Mouse (Mus musculus) limb, embryonic 14.5 days (tissue): ENCODE data around the gene BC029722. TPM values are rescaled to one million over a fixed set of nuclear protein-coding genes. Genes with fewer than 3 reads are reported as not detected.
A peak's percentile ranks its signal among the peaks of the same experiment; 100 is the strongest.

Experiments used
- ATAC-seq: fragments of 200-750 bp; cut with Nextera tagmentation; 2 replicates; pipeline ENCODE4 v1.8.0; 2017; ENCODE audit warnings: low read depth, moderate number of reproducible peaks, moderate TSS enrichment; ENCODE audit not compliant: low FRiP score
- DNase-seq: peaks from one replicate; pipeline ENCODE4 v3.0.0-alpha.2; 2015; ENCODE audit warnings: low spot score
- H3K27ac ChIP-seq: fragments of 300-500 bp; sonication (generic); replicated peaks from 2 replicates; pipeline ENCODE4 v1.5.1; 2014; ENCODE audit warnings: low read depth, mild to moderate bottlenecking, low read length, moderate library complexity, mixed read lengths
- H3K27me3 ChIP-seq: fragments of 300-500 bp; sonication (generic); 2 replicates; pipeline ENCODE4 v1.6.1; 2014; ENCODE audit warnings: low read length, mixed read lengths; ENCODE audit not compliant: control insufficient read depth, insufficient read depth
- H3K36me3 ChIP-seq: fragments of 300-500 bp; sonication (generic); 2 replicates; pipeline ENCODE4 v1.6.1; 2014; ENCODE audit warnings: mild to moderate bottlenecking, low read length, moderate library complexity, mixed read lengths; ENCODE audit not compliant: control insufficient read depth, insufficient read depth
- H3K4me1 ChIP-seq: fragments of 300-500 bp; sonication (generic); 2 replicates; pipeline ENCODE4 v1.6.1; 2014; ENCODE audit warnings: antibody characterized with exemption, low read length, mixed read lengths; ENCODE audit not compliant: control insufficient read depth, insufficient read depth
- H3K4me2 ChIP-seq: fragments of 300-500 bp; sonication (generic); replicated peaks from 2 replicates; pipeline ENCODE4 v1.6.1; 2014; ENCODE audit warnings: low read depth, mild to moderate bottlenecking, low read length, moderate library complexity; ENCODE audit not compliant: severe bottlenecking
- H3K4me3 ChIP-seq: fragments of 300-500 bp; sonication (generic); replicated peaks from 2 replicates; pipeline ENCODE4 v1.5.1; 2014; ENCODE audit warnings: low read length
- H3K9ac ChIP-seq: fragments of 300-500 bp; sonication (generic); 2 replicates; pipeline ENCODE4 v1.6.1; 2014; ENCODE audit warnings: mild to moderate bottlenecking, low read depth, low read length, moderate library complexity; ENCODE audit not compliant: severe bottlenecking
- H3K9me3 ChIP-seq: fragments of 300-500 bp; sonication (generic); 2 replicates; pipeline ENCODE4 v1.6.1; 2016; ENCODE audit warnings: low read length; ENCODE audit not compliant: control insufficient read depth
- POLR2A ChIP-seq: fragments of 200-500 bp; IDR thresholded peaks from 2 replicates; pipeline ENCODE4 v1.8.0; 2012; ENCODE audit warnings: inconsistent platforms, mild to moderate bottlenecking, moderate library complexity, borderline replicate concordance; ENCODE audit not compliant: insufficient read depth, insufficient read length; ENCODE audit errors: extremely low read depth
- whole genome bisulfite sequencing: fragments of 180-500 bp; shearing (Covaris S2); extraction: QIAGEN DNeasy Blood & Tissue Kit; methylation state at CpG from one replicate; pipeline ENCODE4 v1.1.7; 2014; 5-methylcytosine and 5-hydroxymethylcytosine counted together
- polyA plus RNA-seq, 2 experiments: library from polyadenylated mRNA; depleted of rRNA in 1 of 2; stranded (reverse) in 1 of 2; unstranded in 1 of 2; fragments of >200 nt; fragmentation: Nextera tagmentation in 1 of 2; extraction: Ambion mirVana in 1 of 2; gene quantifications; 2 replicates each; pipeline versions ENCODE4 v1.2.1 to v1.2.3; 2012 to 2014

The BC029722 gene
- polyA plus RNA-seq, 2 experiments = 14.1 to 20.6 TPM

DNA sequence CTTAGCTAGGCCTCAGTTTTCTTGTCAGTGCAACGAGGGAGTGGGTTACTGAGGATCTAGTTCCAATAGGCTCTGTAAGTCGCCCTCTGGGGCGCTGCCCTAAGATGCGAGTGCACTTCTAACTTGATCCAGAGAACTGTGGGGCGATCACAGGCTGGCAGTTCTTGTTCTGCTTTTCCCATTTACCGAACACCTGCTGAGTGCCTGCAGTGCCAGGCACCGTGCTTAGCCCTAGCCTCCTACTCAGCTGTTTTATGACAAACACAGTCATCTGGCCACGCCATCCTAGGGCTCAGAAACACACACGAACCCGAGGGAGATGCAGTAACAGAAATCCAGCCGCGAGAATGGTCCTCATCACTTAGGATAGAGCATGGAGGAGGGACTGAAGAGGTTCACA lies 26.3 kb downstream of the BC029722 start:
- WGBS = 25% methylated on average over 12 of the region's 12 CpGs
- H3K9ac ChIP-seq = peak overlapping the region; percentile 21; the same call in 1 of the 2 replicates
- H3K9me3 ChIP-seq = no peaks in the 10 kb centered on the region
- H3K4me2 ChIP-seq = peak overlapping the region; percentile 10; the same call in 1 of the 2 replicates
- no peaks in the 10 kb centered on the region for H3K36me3 ChIP-seq
- no peak for TF ChIP-seq POLR2A
- no peak for DNase-seq
- no peak overlapping the region for H3K4me3 ChIP-seq
- no peak for ATAC-seq
- H3K27me3 ChIP-seq = no peaks in the 10 kb centered on the region
- no peaks in the 10 kb centered on the region for H3K4me1 ChIP-seq
- no peak overlapping the region for H3K27ac ChIP-seq

DNA sequence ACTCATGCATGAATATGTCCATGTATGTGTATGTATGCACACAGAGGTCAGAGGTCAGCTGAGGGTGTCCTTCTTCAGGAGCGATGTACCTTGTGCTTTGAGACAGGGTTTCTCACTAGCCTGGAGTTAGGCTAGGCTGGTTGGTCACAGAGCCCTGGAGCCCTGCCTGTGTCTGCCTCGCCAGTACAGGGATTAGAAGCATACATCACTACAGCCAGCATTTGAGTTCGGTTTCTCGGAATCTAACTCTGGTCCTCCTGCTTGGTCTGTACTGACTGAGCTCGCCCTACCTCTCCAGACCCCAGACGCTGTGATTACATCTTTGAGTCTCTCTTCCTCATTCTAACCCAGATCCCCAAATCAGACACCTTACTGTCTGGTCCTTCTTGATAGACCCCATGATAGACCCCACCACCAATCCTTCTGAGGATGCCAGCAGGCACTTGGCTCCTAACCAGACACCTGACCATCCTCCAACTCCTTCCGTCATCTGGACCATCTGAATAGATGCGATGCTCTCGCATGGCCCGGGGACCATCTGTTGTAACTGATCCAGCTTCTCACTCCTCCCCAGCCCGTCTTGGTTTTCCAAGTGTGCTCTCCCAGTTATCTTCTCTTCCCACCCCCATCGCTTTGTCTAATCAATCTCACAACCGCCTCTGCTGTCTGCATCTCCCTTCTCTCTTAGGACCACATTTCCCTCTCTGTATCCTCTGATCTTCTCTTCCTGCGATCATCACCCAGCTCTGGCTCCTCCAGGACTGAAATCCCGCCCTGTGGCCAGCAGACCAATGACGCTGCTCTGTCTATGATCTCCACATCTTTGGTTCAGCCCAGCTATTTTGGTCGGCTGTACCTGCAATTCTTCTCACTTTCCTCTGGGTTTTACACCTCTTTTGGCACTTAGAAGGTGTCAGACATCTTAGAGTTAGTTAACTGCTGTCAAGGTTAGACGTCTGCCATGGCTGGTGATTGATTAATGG lies 31.0 kb downstream of the BC029722 start:
- Histone ChIP-seq H3K27me3 (no peaks in the 10 kb centered on the region), H3K27ac (no peak overlapping the region), H3K36me3 (no peaks in the 10 kb centered on the region), H3K4me3 (no peak overlapping the region), H3K9me3 (no peaks in the 10 kb centered on the region), H3K4me2 (no peak overlapping the region), H3K9ac (no peak overlapping the region), H3K4me1 (no peaks in the 10 kb centered on the region)
- WGBS = 62% methylated on average over 18 of the region's 18 CpGs
- TF ChIP-seq POLR2A = no peak
- ATAC-seq (no peak), DNase-seq (no peak)

DNA sequence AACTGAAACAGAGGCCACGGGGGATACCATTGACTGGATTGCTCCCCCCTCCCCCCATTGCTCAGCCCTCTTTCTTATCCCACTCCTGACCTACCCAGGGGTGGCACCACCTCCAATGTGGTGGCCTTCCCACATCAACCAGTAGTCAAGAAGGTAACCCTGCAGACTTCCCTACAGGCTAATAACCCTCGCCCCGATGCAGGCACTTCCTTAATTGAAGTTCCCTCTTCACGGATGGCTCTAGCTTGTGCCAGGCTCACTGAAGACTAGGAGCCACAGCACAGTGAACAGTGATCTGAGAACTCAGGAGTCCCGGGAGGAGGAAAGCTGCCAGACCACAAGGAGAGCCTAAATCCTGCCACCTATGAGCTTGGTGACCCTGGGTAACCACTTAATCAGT lies 32.3 kb downstream of the BC029722 start:
- Histone ChIP-seq H3K36me3 (no peaks in the 10 kb centered on the region), H3K4me3 (no peak overlapping the region), H3K4me2 (no peak overlapping the region), H3K9me3 (no peaks in the 10 kb centered on the region), H3K27ac (no peak overlapping the region), H3K9ac (no peak overlapping the region), H3K4me1 (no peaks in the 10 kb centered on the region), H3K27me3 (no peaks in the 10 kb centered on the region)
- no peak for ATAC-seq
- DNase-seq = no peak
- WGBS = 71% methylated on average over 5 of the region's 5 CpGs
- TF ChIP-seq POLR2A = no peak

DNA sequence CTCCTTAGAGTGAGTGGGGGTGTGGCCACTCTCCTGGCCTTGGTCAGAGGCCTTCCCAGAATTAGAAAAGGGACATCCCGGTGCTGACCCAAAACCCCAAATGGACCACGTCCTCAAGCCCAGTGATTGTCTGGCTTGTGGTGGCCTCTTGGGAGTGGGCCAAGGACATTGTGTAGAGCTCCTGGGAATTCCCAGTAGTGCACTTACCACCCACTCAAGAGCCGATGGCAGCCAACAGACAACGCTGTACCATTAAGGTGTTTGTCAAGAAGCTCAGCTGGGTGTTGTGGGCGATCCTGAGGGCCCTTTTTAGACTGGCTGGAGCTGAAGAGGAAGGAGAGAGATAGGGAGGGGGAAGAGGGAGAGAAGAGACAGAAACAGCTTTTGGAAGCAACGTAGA lies 34.7 kb downstream of the BC029722 start:
- no peak overlapping the region for H3K4me2 ChIP-seq
- no peak for TF ChIP-seq POLR2A
- H3K27ac ChIP-seq = no peak overlapping the region
- H3K9me3 ChIP-seq = no peaks in the 10 kb centered on the region
- no peaks in the 10 kb centered on the region for H3K27me3 ChIP-seq
- no peak overlapping the region for H3K9ac ChIP-seq
- ATAC-seq (no peak), DNase-seq (no peak)
- H3K4me1 ChIP-seq = no peaks in the 10 kb centered on the region
- H3K4me3 ChIP-seq = no peak overlapping the region
- H3K36me3 ChIP-seq = no peaks in the 10 kb centered on the region
- 80% methylated on average over 6 of the region's 6 CpGs for WGBS

DNA sequence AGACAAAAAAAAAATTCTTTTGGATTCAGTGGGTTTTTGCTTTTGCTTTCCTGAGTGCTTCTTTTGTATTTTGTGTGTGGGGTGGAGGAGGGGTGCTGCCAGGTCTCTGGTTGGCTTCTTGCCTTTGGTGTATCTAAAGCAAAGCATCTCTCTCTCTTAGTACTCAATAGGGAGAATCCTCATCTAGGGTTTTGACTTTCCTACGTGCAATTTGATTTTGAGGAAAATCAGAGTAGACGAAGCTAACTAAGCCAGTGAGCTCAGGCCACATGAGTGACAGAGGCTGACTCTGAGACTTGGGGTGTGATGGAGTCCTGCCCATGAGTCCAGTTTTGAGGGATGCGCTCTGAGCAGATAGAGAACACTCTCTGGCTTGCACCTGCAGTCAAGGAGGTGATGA lies 39.7 kb downstream of the BC029722 start:
- peaks cover 25% of the 10 kb centered on the region for H3K27me3 ChIP-seq
- WGBS = 76% methylated on average over 3 of the region's 3 CpGs

More for the DNA sequence above, 39.7 kb downstream of the BC029722 start:
- Histone ChIP-seq H3K4me2 (no peak overlapping the region), H3K27ac (no peak overlapping the region), H3K9ac (no peak overlapping the region), H3K4me1 (0 out of 2 replicates have a peak, but pooled peaks cover 3% of the 10 kb centered on the region), H3K36me3 (no peaks in the 10 kb centered on the region), H3K4me3 (no peak overlapping the region), H3K9me3 (no peaks in the 10 kb centered on the region)
- no peak for TF ChIP-seq POLR2A
- DNase-seq = no peak
- ATAC-seq = no peak
